Mouse (Mus musculus) heart, postnatal 36 days (tissue): ENCODE measurements around the gene Olfr1336. TPM values are rescaled to one million over a fixed set of nuclear protein-coding genes. Genes with fewer than 3 reads are reported as not detected.
"Not testable (repeated sequence)": the region's sequence is repeated elsewhere in the genome, so short reads cannot be mapped to it uniquely, and the experiment has no call there.

Experiments used
- DNase-seq, 2 experiments: peaks; one replicate each; pipeline ENCODE4 v3.0.0; 2021 to 2022
- intact Hi-C: fragments of 180-260 bp; cut with DNase I; formaldehyde crosslinking; loops from one replicate; pipeline ENCODE4 v1.15.1; 2025
- total RNA-seq, 2 experiments: library from RNA; stranded (reverse); gene quantifications; 2 replicates each; pipeline ENCODE4 v1.2.3; 2021

The Olfr1336 gene
- total RNA-seq: not detected

GRCm38 (mm10) chr7:6455868-6456267 lies at the start of gene Olfr1336:
TSS of gene Olfr1336 (plus strand) at chr7:6456168.
- no peak for DNase-seq
- intact Hi-C loops: no loop called here

- intact Hi-C loops: loop anchor here (1.0 to 10.0 kb wide), 3 partner anchors 27 to 265 kb away; partner anchors contain the start of genes Zfp28 and Zfp78
Observed at GRCm38 (mm10) chr7:6410043-6410442, 45.9 kb upstream of the Olfr1336 start, which contains the start of gene Gm20715. TSS of gene Gm20715 (plus strand) at chr7:6410277.

GRCm38 (mm10) chr7:6414626-6415441 lies 41.1 kb upstream of the Olfr1336 start:
- DNase-seq: no peak
- intact Hi-C loops: loop anchor here (10.0 kb wide), 1 partner anchor 270 kb away; no protein-coding TSS in a partner anchor

More at GRCm38 (mm10) chr7:6410043-6410442, 45.9 kb upstream of the Olfr1336 start, which contains the start of gene Gm20715:
- DNase-seq: peak; percentile 93 to 95

GRCm38 (mm10) chr7:6415442-6415787 lies 40.6 kb upstream of the Olfr1336 start:
- intact Hi-C loops: loop anchor here (10.0 kb wide), 1 partner anchor 271 kb away; no protein-coding TSS in a partner anchor
- DNase-seq: no peak

GRCm38 (mm10) chr7:6419894-6420293 lies 36.1 kb upstream of the Olfr1336 start:
- no peak for DNase-seq
- intact Hi-C loops: loop anchor here (10.0 kb wide), 1 partner anchor 275 kb away; no protein-coding TSS in a partner anchor

- DNase-seq: no peak
- intact Hi-C loops: no loop called here
Observed at GRCm38 (mm10) chr7:6429381-6429780, 26.6 kb upstream of the Olfr1336 start.

GRCm38 (mm10) chr7:6430342-6430741 lies 25.6 kb upstream of the Olfr1336 start:
- DNase-seq: peak; percentile 3 to 37
- intact Hi-C loops: loop anchor here (1.0 to 10.0 kb wide), 3 partner anchors 71 to 844 kb away; partner anchors contain the start of gene Gm45844

- intact Hi-C loops: loop anchor here (5.0 to 10.0 kb wide), 2 partner anchors 499 to 836 kb away; partner anchors contain the start of gene Gm45844
- no peak for DNase-seq
Observed at GRCm38 (mm10) chr7:6438388-6438787, 17.6 kb upstream of the Olfr1336 start, which contains the start of gene Olfr1344. TSS of gene Olfr1344 (plus strand) at chr7:6438688.

- no peak for DNase-seq
- intact Hi-C loops: no loop called here
Observed at GRCm38 (mm10) chr7:6441173-6441572, 14.8 kb upstream of the Olfr1336 start.

- no peak for DNase-seq
- intact Hi-C loops: no loop called here
Observed at GRCm38 (mm10) chr7:6447771-6448170, 8.2 kb upstream of the Olfr1336 start.

- DNase-seq: no peak
- intact Hi-C loops: no loop called here
Observed at GRCm38 (mm10) chr7:6456399-6456798, 431 bp downstream of the Olfr1336 start.

- DNase-seq: no peak
- intact Hi-C loops: no loop called here
Observed at GRCm38 (mm10) chr7:6466951-6467350, 11.0 kb downstream of the Olfr1336 start, which contains the start of gene Olfr1346. TSS of gene Olfr1346 (plus strand) at chr7:6467101.

- intact Hi-C loops, DNase-seq: not testable (repeated sequence)
Observed at GRCm38 (mm10) chr7:6477633-6478032, 21.7 kb downstream of the Olfr1336 start.

GRCm38 (mm10) chr7:6486841-6487240 lies 30.9 kb downstream of the Olfr1336 start, which contains the start of gene Olfr5:
TSS of gene Olfr5 (minus strand) at chr7:6486941.
- intact Hi-C loops: no loop called here
- no peak for DNase-seq

- intact Hi-C loops: no loop called here
- no peak for DNase-seq
Observed at GRCm38 (mm10) chr7:6499655-6500054, 43.7 kb downstream of the Olfr1336 start, which contains the start of gene Olfr1347. TSS of gene Olfr1347 (minus strand) at chr7:6499755.

GRCm38 (mm10) chr7:6508648-6509047 lies 52.7 kb downstream of the Olfr1336 start, which contains the start of gene Olfr1348:
TSS of gene Olfr1348 (minus strand) at chr7:6508748.
- DNase-seq: no peak
- intact Hi-C loops: no loop called here

Other genes with a start within 250 kb of the Olfr1336 start
- not detected for gene Zscan5b, start 233.9 kb upstream of the Olfr1336 start, total RNA-seq
- gene Epp13, start 203.5 kb upstream of the Olfr1336 start, total RNA-seq: not detected
- 1 to 10 TPM; 3.4 to 4.0 TPM for gene Zfp667, start 169.6 kb upstream of the Olfr1336 start, total RNA-seq
- gene Zfp583, start 124.9 kb upstream of the Olfr1336 start, total RNA-seq: 1 to 10 TPM; 1.1 to 1.8 TPM
- under 1 TPM; 0.16 to 0.33 TPM for gene Gm3854, start 112.4 kb upstream of the Olfr1336 start, total RNA-seq
- 1 to 10 TPM; 2.4 to 3.0 TPM for gene Zfp78, start 92.9 kb upstream of the Olfr1336 start, total RNA-seq
- gene Zfp28, start 72.9 kb upstream of the Olfr1336 start, total RNA-seq: 1 to 10 TPM; 2.9 to 3.1 TPM
- gene Smim17, start 57.5 kb upstream of the Olfr1336 start, total RNA-seq: not detected
- gene Gm20715, start 45.9 kb upstream of the Olfr1336 start, total RNA-seq: not detected
- not detected for gene Olfr1344, start 17.5 kb upstream of the Olfr1336 start, total RNA-seq
- gene Olfr1346, start 10.9 kb downstream of the Olfr1336 start, total RNA-seq: not detected
- not detected for gene Olfr5, start 30.8 kb downstream of the Olfr1336 start, total RNA-seq
- gene Olfr1347, start 43.6 kb downstream of the Olfr1336 start, total RNA-seq: not detected
- gene Olfr1348, start 52.6 kb downstream of the Olfr1336 start, total RNA-seq: not detected
- not detected for gene Olfr1349, start 66.8 kb downstream of the Olfr1336 start, total RNA-seq
- gene Olfr1350, start 108.7 kb downstream of the Olfr1336 start, total RNA-seq: not detected
- 1 to 10 TPM; 3.7 to 4.6 TPM for gene Zim1, start 240.3 kb downstream of the Olfr1336 start, total RNA-seq